Mouse (Mus musculus) cerebellum, adult 2 months (tissue): ENCODE results near the gene Pabpn1. TPM values are rescaled to one million over a fixed set of nuclear protein-coding genes. Genes with fewer than 3 reads are reported as not detected.

Experiments used
- DNase-seq, 2 experiments: peaks; one replicate each; pipeline ENCODE4 v3.0.0; 2021
- H3K27ac ChIP-seq: fragments of 200-500 bp; 2 replicates; pipeline ENCODE4 v1.5.1; 2012; ENCODE audit warnings: low read length, control low read depth, inconsistent platforms; ENCODE audit not compliant: insufficient read depth
- H3K27me3 ChIP-seq: fragments of 200-500 bp; 2 replicates; pipeline ENCODE4 v1.6.1; 2012; ENCODE audit warnings: inconsistent platforms, mild to moderate bottlenecking, low read length, moderate library complexity; ENCODE audit not compliant: control insufficient read depth, insufficient read depth
- H3K4me1 ChIP-seq: fragments of 200-500 bp; 2 replicates; pipeline ENCODE4 v1.6.1; 2011; ENCODE audit warnings: low read length; ENCODE audit not compliant: control insufficient read depth, insufficient read depth
- H3K4me3 ChIP-seq: fragments of 200-500 bp; replicated peaks from 2 replicates; pipeline ENCODE3; 2011; ENCODE audit warnings: mild to moderate bottlenecking, low read depth, low read length, control low read depth; ENCODE audit not compliant: insufficient read depth
- CTCF ChIP-seq: fragments of 200-500 bp; IDR thresholded peaks from 2 replicates; pipeline ENCODE4 v1.5.1; 2011; ENCODE audit warnings: low read depth, mild to moderate bottlenecking, control low read depth, low read length, moderate library complexity, borderline replicate concordance; ENCODE audit not compliant: insufficient read depth
- POLR2A ChIP-seq: fragments of 200-500 bp; IDR thresholded peaks from 2 replicates; pipeline ENCODE4 v1.6.1; 2011; ENCODE audit warnings: low read length, control low read depth, borderline replicate concordance; ENCODE audit not compliant: insufficient read depth
- WGBS: fragments of 180-500 bp; shearing (Covaris S2); methylation state at CpG from one replicate; pipeline ENCODE4 v1.1.7; 2018; 5-methylcytosine and 5-hydroxymethylcytosine counted together
- polyA plus RNA-seq: library from polyadenylated mRNA; depleted of rRNA; stranded (reverse); fragments of >200 nt; gene quantifications from 2 replicates; pipeline ENCODE4 v1.2.3, GENCODE M21; 2012

The Pabpn1 gene
- polyA plus RNA-seq, 1 experiment: 433 TPM

DNA sequence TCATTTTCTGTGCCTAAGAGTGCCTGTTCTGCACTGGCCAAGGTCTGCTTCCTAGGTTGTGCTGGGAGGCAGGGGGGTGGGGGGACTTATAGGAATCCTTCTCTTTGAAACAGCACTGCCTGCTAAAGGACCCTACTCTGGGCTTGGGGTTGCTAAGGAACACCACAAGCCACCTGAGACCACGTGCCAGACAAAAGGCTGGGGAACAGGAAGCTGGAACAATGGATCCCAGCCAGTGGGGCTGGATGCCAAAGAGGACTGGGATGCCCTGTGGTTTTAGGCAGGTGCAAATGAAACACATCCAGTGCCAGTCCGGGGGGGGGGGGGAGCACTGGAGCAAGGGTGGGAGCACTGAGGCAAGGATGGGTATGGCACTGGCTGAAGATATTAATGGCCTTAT, 38.1 kb downstream of the Pabpn1 start:
- Histone ChIP-seq H3K4me3 (no peak overlapping the region), H3K4me1 (0 out of 2 replicates have a peak, but pooled peaks cover 3% of the 10 kb centered on the region), H3K27me3 (no peaks in the 10 kb centered on the region), H3K27ac (no peak overlapping the region)
- no peak for DNase-seq
- TF ChIP-seq CTCF (no peak), POLR2A (no peak)
- 7% methylated on average over 2 of the region's 2 CpGs for WGBS

DNA sequence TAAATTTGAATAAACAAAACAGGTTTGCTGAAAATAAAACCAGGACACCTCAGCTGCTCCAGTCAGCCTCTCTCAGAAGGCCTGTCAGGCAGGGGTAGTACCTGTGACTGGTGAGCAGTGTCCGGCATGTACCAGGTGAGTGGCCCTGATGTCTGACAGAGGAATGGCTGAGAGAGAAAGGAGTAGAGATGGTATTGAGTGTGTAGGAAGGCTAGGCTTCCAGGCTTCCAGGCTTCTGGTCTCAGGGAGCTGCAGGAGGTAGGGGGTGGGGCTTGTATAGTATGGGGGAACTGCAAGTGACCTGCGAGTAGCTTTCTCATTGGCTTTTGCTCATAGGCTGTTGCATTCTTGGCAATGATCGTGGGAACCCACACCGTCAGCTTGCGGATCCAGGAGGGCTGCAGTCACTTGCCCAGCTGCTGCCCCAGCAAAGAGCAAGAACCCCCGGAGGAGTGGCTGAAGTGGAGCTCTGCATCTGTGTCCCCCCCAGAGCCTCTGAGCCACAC, 40.4 kb downstream of the Pabpn1 start, which contains the start of gene Il25:
Gene Il25 (plus strand): TSS at position 51 of the 506 bp plus-strand sequence.
- WGBS: 38% methylated on average over 6 of the region's 6 CpGs
- 0 out of 2 replicates have a peak, but pooled peaks cover 3% of the 10 kb centered on the region for H3K4me1 ChIP-seq
- no peaks in the 10 kb centered on the region for H3K27me3 ChIP-seq
- no peak for DNase-seq
- TF ChIP-seq CTCF: no peak
- TF ChIP-seq POLR2A: no peak
- no peak within 1 kb of the TSS for H3K4me3 ChIP-seq
- no peak within 1 kb of the TSS for H3K27ac ChIP-seq

DNA sequence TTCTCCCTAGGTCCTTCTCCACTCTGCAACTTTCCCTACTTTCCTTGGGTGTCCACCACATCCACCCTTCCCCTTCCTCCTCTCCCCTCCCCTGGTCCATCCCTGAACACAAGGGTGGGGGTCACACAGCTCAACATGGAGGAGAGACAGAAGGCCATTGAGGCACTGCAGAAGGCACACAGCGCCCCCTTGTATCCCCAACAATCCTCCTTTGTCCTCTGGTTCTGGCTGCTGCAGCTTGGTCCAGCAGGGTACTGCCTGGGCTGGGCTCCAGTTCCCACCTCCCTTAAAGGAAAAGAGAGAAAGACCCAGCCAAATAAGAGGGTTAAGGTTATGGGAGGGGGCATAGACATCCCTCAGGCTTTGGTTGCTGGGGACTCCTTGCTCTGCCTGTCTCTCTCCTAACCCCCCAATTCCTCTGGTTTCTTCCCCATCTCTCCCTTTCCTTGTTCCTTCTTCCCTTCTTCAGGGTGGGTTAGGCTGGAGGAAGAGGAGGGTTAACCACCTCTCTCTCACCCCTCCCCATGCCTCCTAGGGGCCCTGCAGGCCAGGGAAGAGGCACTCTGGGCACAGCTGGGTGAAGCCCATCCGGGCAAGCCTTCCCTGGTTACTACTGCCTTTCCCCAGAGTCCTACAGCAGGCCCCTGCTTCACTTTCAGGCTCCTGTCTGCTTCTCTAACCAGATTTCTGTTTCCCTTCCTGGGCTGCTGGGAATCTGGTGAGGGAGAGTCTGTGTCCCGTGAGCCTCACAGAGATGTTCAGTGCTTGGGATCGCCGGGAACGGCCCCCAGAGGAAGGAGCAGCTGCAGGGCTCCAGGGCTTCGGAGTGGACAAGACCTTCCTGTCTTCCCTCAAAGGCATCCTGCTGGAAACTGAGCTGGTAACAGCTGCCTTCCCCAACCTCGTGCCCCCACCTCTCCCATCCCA, 43.9 kb downstream of the Pabpn1 start, which contains the start of gene Cmtm5:
Gene Cmtm5 (plus strand): TSS at position 358 of the 927 bp plus-strand sequence.
- DNase-seq: peak; percentile 36 to 65
- TF ChIP-seq POLR2A (no peak), CTCF (no peak; the same call in 1 of the 2 replicates)
- Histone ChIP-seq H3K4me1 (no peaks in the 10 kb centered on the region), H3K4me3 (peak within 1 kb of the TSS; percentile 29), H3K27me3 (no peaks in the 10 kb centered on the region), H3K27ac (peak within 1 kb of the TSS; percentile 68; the same call in 1 of the 2 replicates)
- 17% methylated on average over 8 of the region's 8 CpGs for WGBS

DNA sequence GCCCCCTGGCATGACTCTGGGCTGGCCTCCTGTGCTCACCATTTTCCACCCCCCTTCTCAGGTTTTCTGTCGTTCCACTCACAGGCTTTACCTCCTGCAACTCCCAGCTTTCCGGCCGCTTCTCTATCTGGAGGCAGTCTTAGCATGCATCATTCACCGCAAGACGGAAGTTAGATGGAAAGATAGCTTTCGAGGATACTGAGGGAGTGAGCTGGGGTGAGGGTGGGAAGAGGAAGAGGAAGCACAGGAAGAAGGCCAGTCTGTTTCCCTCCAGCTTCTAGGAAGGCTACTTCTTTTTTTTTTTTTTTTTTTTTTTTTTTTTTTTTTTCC, 44.5 kb downstream of the Pabpn1 start:
- 58% methylated on average over 6 of the region's 6 CpGs for WGBS
- no peaks in the 10 kb centered on the region for H3K4me1 ChIP-seq
- TF ChIP-seq CTCF (no peak), POLR2A (no peak)
- H3K4me3 ChIP-seq: peak overlapping the region; percentile 29
- no peak for DNase-seq
- H3K27ac ChIP-seq: no peak overlapping the region; the same call in 1 of the 2 replicates
- H3K27me3 ChIP-seq: no peaks in the 10 kb centered on the region

DNA sequence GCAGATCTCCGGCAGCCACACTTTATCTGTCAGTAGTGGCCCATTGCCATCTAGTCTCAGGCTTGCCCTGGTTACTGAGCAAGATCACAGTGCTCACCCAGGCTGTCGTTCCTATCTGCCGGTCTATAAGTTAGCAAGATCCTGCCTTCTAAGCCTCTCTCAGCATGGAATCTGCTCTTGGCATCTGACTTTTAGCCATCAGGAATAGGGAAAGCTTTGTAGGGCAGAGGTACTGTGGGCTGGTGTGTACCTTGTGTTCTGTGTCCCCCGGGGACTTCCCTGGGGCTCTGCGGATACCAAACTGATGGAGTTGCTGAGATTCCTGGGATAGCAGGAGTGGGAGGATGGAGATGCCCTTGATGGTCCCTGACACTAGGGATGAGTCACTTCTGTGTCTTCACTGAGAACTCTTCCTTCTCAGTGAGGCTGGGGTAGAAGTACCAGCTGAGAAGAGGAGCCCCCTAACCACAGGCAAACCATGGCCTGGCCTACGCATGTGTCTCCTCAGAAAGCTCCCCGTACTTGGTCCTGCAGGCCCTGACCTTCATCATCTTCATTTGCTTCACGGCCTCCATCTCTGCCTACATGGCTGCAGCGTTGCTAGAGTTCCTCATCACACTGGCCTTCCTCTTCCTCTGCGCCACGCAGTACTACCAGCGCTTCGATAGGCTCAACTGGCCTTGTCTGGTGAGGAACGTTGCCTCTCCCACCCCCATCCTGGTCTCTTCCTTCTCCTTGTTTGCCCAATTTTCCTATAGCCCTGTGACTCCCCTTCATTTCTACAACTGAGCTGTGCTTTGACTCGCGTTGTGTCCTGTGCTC, 45.3 kb downstream of the Pabpn1 start:
- no peak for DNase-seq
- TF ChIP-seq POLR2A (no peak), CTCF (no peak)
- WGBS: 84% methylated on average over 16 of the region's 16 CpGs
- no peak overlapping the region for H3K27ac ChIP-seq
- H3K4me1 ChIP-seq: no peaks in the 10 kb centered on the region
- no peak overlapping the region for H3K4me3 ChIP-seq
- no peaks in the 10 kb centered on the region for H3K27me3 ChIP-seq

DNA sequence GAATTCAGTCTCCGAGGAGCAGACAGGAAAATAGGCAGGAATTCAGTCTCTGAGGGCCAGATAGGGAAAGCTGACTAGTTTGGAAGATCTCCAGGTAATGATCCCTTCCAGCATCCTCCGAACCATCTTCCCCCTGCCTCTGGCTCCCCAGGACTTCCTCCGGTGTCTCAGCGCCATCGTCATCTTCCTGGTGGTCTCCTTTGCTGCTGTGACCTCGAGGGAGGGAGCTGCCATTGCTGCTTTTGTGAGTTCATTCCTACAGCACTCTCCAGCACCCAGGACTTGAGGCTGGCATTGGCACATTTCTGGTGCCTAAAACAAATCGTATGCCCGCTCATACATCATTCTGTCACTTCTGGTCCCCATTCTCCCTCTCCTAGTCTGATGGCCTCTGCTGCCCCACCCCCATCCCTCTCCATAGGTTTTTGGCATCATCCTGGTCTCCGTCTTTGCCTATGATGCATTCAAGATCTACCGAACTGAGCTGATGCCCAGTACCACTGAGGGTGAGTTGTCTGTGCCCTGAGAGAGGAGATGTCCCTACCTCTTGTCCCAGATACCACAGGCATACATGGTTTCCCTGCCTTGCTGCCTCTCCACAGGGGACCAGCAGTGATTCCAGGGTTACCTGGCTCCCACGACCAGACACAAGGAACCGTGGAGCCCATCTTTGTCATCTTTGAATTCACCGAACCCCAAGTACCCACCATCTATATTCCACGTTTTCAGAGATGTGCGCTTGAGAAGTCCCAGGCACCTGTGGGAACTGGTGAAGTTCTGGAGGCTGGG, 46.3 kb downstream of the Pabpn1 start:
- Histone ChIP-seq H3K27me3 (no peaks in the 10 kb centered on the region), H3K27ac (no peak overlapping the region), H3K4me3 (no peak overlapping the region), H3K4me1 (no peaks in the 10 kb centered on the region)
- 57% methylated on average over 15 of the region's 15 CpGs for WGBS
- TF ChIP-seq POLR2A (no peak), CTCF (no peak)
- DNase-seq: no peak
